Mouse (Mus musculus) neural tube, embryonic 15.5 days (tissue): ENCODE measurements around the gene Olfr721-ps1. TPM values are rescaled to one million over a fixed set of nuclear protein-coding genes. Genes with fewer than 3 reads are reported as not detected.

Experiments
- ATAC-seq: fragments of 200-750 bp; cut with Nextera tagmentation; 2 replicates; pipeline ENCODE4 v1.8.0; 2017; ENCODE audit warnings: mild to moderate bottlenecking, moderate TSS enrichment, moderate library complexity; ENCODE audit not compliant: low FRiP score
- H3K27ac ChIP-seq: fragments of 300-500 bp; sonication (generic); replicated peaks from 2 replicates; pipeline ENCODE4 v1.5.1; 2015; ENCODE audit warnings: mild to moderate bottlenecking, inconsistent platforms
- H3K27me3 ChIP-seq: fragments of 300-500 bp; sonication (generic); replicated peaks from 2 replicates; pipeline ENCODE4 v1.6.1; 2015; ENCODE audit warnings: inconsistent platforms
- H3K36me3 ChIP-seq: fragments of 300-500 bp; sonication (generic); 2 replicates; pipeline ENCODE4 v1.6.1; 2015; ENCODE audit warnings: inconsistent platforms
- H3K4me1 ChIP-seq: fragments of 300-500 bp; sonication (generic); 2 replicates; pipeline ENCODE4 v1.6.1; 2015; ENCODE audit warnings: inconsistent platforms
- H3K4me2 ChIP-seq: fragments of 300-500 bp; sonication (generic); 2 replicates; pipeline ENCODE4 v1.6.1; 2015; ENCODE audit warnings: inconsistent platforms, mild to moderate bottlenecking, moderate library complexity
- H3K4me3 ChIP-seq: fragments of 300-500 bp; sonication (generic); replicated peaks from 2 replicates; pipeline ENCODE4 v1.5.1; 2015; ENCODE audit warnings: mild to moderate bottlenecking, inconsistent platforms
- H3K9ac ChIP-seq: fragments of 300-500 bp; sonication (generic); replicated peaks from 2 replicates; pipeline ENCODE4 v1.6.1; 2015; ENCODE audit warnings: mild to moderate bottlenecking, inconsistent platforms
- H3K9me3 ChIP-seq: fragments of 300-500 bp; sonication (generic); replicated peaks from 2 replicates; pipeline ENCODE4 v1.6.1; 2016; ENCODE audit warnings: inconsistent platforms
- WGBS: fragments of 180-500 bp; shearing (Covaris S2); methylation state at CpG from one replicate; pipeline ENCODE4 v1.1.7; 2015; ENCODE audit warnings: mixed read lengths; 5-methylcytosine and 5-hydroxymethylcytosine counted together
- polyA plus RNA-seq: library from polyadenylated mRNA; unstranded; fragments of >200 nt; fragmentation: Nextera tagmentation; extraction: Ambion mirVana; gene quantifications from 2 replicates; pipeline ENCODE4 v1.2.1, GENCODE M21; 2015

The Olfr721-ps1 gene
- polyA plus RNA-seq: not detected in 2 replicates

DNA sequence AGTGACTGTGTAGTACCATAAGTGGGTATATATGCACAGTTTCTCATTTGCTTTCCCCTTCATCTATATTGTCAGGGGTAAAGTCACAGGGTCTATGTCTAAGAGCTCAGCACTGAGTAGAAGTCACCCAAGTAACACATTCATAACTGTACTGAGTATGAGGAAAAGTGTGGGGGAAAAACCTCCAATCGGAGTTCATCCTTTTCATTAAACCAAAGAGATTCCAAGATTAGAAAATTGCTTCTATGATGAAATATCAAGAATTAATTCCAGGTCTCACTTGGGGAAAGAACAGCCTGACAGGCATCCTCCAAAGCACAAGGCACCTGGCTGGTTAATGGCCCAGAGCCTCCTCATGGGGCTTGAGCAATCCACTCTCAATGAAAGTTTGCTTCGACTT lies at the start of gene Olfr721-ps1:
Olfr721-ps1 (plus strand) TSS at position 301 of the 400 bp plus-strand sequence.
- no peak for ATAC-seq
- Histone ChIP-seq H3K4me1 (no peaks in the 10 kb centered on the region), H3K36me3 (no peaks in the 10 kb centered on the region), H3K4me3 (no peak within 1 kb of the TSS), H3K4me2 (no peak within 1 kb of the TSS), H3K27me3 (no peaks in the 10 kb centered on the region), H3K9ac (no peak within 1 kb of the TSS), H3K9me3 (no peaks in the 10 kb centered on the region), H3K27ac (no peak within 1 kb of the TSS)
- WGBS: 88% methylated on average over 2 of the region's 2 CpGs

DNA sequence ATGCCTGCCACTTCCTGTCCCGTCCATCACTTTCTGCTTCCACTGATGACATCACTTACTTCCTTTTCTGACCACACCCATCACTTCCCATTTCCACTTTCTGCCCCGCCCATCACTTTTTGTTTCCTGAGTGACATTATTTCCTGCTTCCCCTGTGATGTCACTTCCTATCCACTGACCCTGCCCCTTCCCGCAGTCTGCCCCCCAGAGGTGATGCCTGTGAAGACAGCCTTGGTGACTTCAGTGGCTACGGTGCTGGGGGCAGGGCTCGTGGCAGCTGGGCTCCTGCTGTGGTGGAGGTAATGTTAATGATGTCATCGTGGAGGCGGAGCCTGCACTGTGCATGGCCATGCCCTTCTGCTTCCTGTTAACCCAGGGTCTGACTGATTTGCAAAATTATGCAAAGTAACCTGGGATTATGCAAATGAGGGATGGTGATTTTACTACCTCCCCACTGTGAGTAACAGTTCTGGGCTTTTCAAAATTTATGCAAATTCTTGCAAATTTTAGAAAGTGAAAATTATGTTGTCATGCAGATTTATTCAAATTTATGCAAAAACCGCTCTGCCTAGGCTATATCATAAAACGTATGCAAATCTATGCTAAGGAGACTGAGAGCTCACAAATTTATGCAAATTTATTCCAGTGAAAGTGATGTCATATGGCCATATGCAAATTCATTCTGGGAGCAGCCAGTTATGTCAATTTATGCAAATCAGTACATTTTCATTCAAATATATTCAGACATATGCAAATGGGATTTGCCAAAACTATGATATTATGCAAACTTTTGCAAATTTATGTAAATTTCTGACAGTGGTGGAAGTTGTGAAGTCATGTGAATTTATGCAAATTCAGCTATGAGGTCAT lies 49.1 kb upstream of the Olfr721-ps1 start:
- WGBS: 81% methylated on average over 9 of the region's 9 CpGs
- Histone ChIP-seq H3K4me2 (no peak overlapping the region), H3K9me3 (peaks cover 16% of the 10 kb centered on the region; the same call in 1 of the 2 replicates), H3K36me3 (peaks cover 5% of the 10 kb centered on the region; the same call in 1 of the 2 replicates), H3K27ac (no peak overlapping the region), H3K9ac (no peak overlapping the region), H3K4me1 (0 out of 2 replicates have a peak, but pooled peaks cover under 1% of the 10 kb centered on the region), H3K4me3 (no peak overlapping the region), H3K27me3 (no peaks in the 10 kb centered on the region)
- ATAC-seq: 0 out of 2 replicates have a peak, but pooled peaks have one; percentile 16

DNA sequence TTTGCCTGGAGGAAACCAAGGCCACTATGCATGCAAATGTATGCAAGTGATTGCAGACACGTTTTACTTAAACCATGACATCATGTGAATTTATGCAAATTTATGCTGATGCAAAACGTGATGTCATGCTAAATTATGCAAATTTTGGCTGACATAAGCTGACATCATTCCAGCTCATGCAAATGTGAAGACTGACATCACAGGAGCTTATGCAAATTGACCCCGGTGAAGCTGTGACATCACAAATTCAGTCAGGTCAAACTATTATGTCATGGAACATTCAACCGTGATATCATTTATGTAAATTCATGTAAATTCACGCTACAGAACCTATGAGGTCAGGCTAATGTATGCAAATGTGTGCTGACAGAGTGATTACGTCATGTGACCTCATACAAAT lies 48.5 kb upstream of the Olfr721-ps1 start:
- H3K27ac ChIP-seq: no peak overlapping the region
- no peak overlapping the region for H3K4me2 ChIP-seq
- H3K4me3 ChIP-seq: no peak overlapping the region
- H3K9ac ChIP-seq: no peak overlapping the region
- ATAC-seq: no peak
- H3K36me3 ChIP-seq: peaks cover 5% of the 10 kb centered on the region; the same call in 1 of the 2 replicates
- H3K27me3 ChIP-seq: no peaks in the 10 kb centered on the region
- peaks cover 16% of the 10 kb centered on the region; the same call in 1 of the 2 replicates for H3K9me3 ChIP-seq
- WGBS: 66% methylated on average over 6 of the region's 6 CpGs
- H3K4me1 ChIP-seq: no peaks in the 10 kb centered on the region

DNA sequence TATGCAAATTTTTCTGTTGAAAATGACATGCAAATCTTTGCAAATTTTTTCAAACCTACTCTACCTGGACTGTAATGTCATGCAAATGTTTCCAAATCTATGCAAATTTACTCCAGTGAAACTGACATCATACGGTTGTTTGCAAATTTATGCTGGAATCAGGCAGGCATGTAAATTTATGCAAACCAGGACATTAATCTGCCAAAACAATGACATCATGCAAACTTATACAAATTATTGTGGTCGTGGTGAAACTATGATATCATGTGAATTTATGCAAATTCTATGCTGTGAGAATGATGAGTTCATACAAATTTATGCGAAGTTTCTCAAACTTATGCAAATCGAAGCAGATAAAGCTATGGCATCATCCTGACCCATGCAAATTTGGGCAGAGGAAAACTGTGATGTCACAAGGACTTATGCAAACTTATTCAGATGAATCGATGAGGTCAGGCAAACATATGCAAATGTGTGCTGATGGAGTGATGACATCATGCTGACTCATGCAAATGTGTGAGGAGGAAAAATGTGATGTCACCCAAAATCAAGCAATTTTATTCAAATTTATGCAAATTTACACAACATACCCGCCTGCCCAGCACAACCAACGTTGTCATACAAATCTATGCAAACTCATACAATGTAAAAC lies 47.9 kb upstream of the Olfr721-ps1 start:
- H3K9me3 ChIP-seq: peaks cover 16% of the 10 kb centered on the region; the same call in 1 of the 2 replicates
- no peak overlapping the region for H3K27ac ChIP-seq
- no peak for ATAC-seq
- H3K4me1 ChIP-seq: no peaks in the 10 kb centered on the region
- H3K4me3 ChIP-seq: no peak overlapping the region
- WGBS: 79% methylated on average over 7 of the region's 7 CpGs
- H3K9ac ChIP-seq: no peak overlapping the region
- H3K36me3 ChIP-seq: peaks cover 5% of the 10 kb centered on the region; the same call in 1 of the 2 replicates
- H3K27me3 ChIP-seq: no peaks in the 10 kb centered on the region
- H3K4me2 ChIP-seq: no peak overlapping the region

DNA sequence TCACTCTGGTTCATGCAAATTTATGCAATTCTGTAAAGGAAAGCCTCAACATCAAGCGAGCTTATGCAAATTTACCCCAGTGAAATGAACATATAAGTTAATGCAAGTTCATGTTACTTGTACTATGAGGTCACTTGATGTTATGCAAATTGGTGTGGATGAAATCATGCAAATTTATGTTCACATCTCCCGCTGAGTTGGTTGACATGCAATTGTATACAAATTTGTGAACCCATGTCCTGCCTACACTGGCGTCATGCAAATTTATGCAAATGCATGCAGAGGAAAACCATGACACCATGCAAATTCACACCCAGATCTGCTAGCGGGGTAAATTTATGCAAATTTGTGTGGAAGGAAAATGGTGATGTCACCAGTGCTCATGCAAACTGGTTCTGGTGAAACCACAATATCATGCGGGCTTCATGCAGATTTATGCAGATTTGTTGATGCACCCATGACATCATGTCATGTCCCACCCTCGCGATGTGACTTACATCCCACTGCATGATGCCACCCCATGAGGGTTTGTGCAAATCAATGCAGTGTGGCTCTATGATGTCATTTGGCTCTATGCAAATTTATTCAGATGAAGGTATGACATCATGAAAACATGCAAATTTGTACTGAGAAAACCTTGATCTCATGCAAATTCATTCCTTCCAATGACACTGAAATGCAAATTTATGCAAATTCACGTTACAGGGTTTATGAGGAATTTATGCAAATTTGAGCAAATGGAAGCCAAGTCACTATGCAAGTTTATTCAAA lies 47.2 kb upstream of the Olfr721-ps1 start:
- H3K4me1 ChIP-seq: no peaks in the 10 kb centered on the region
- no peak overlapping the region for H3K4me2 ChIP-seq
- ATAC-seq: peak; percentile 19; the same call in 1 of the 2 replicates
- no peak overlapping the region for H3K4me3 ChIP-seq
- H3K27ac ChIP-seq: no peak overlapping the region
- no peak overlapping the region for H3K9ac ChIP-seq
- peaks cover 5% of the 10 kb centered on the region; the same call in 1 of the 2 replicates for H3K36me3 ChIP-seq
- peaks cover 16% of the 10 kb centered on the region; the same call in 1 of the 2 replicates for H3K9me3 ChIP-seq
- no peaks in the 10 kb centered on the region for H3K27me3 ChIP-seq
- WGBS: 56% methylated on average over 8 of the region's 8 CpGs

DNA sequence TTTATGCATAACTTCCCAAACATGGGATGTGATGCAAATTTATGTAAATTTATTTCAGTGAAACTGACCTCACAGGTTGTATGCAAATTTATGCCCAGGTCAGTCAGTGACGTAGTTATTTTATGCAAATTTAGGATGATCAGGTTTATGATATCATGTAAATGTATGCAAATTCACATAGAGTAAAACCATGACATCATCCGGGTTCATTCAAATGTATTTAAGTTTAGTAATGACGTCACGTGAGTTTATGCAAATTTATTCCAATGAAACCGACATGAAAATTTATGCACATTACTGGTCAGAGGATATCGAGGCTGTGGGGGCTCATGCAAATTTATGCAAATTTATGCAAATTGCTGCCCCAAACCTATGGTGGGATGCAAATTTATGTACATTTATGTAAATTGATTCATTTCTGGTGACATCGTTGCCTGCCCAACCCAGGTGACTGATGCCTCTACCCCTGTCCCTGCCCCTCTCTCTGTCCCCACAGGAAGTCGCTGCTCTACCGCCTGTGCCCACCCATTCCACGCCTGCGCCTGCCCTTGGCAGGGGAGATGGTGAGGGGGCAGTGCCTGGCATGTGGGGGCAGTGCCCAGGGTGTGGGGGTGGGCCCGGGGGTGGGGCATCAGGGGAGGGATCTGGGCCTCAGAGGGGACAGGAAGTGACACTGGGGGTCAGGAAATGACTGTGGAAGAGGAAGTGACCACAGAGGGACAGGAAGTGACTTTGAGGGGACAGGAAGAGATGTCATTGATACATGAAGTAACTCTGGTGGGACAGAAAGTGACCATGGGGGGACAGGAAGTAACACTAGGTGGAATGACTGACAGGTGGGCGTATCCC lies 46.4 kb upstream of the Olfr721-ps1 start:
- WGBS: 46% methylated on average over 13 of the region's 13 CpGs
- H3K4me3 ChIP-seq: no peak overlapping the region
- H3K9ac ChIP-seq: no peak overlapping the region
- no peak overlapping the region for H3K27ac ChIP-seq
- no peaks in the 10 kb centered on the region for H3K27me3 ChIP-seq
- H3K4me1 ChIP-seq: no peaks in the 10 kb centered on the region
- no peak overlapping the region for H3K4me2 ChIP-seq
- H3K36me3 ChIP-seq: peaks cover 5% of the 10 kb centered on the region; the same call in 1 of the 2 replicates
- peaks cover 9% of the 10 kb centered on the region; the same call in 1 of the 2 replicates for H3K9me3 ChIP-seq
- no peak for ATAC-seq

DNA sequence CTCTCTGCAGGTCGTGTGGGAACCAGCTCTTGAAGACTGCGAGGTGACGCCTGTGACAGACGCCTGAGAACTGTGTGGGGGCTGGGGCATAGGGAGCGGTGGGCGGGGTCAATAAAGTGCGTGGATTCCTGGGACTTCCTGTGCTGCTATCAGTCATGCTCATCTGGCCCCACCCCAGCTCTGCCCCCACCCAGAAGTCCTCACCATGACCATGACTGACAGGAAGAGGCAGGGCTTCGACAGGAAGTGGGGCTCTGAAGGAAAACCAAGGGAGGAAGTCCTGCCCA lies 45.8 kb upstream of the Olfr721-ps1 start:
- H3K27ac ChIP-seq: no peak overlapping the region
- 94% methylated on average over 8 of the region's 8 CpGs for WGBS
- peaks cover 4% of the 10 kb centered on the region; the same call in 1 of the 2 replicates for H3K9me3 ChIP-seq
- H3K4me1 ChIP-seq: no peaks in the 10 kb centered on the region
- H3K36me3 ChIP-seq: peaks cover under 1% of the 10 kb centered on the region; the same call in 1 of the 2 replicates
- H3K4me2 ChIP-seq: no peak overlapping the region
- no peak overlapping the region for H3K4me3 ChIP-seq
- H3K27me3 ChIP-seq: no peaks in the 10 kb centered on the region
- ATAC-seq: no peak
- no peak overlapping the region for H3K9ac ChIP-seq

DNA sequence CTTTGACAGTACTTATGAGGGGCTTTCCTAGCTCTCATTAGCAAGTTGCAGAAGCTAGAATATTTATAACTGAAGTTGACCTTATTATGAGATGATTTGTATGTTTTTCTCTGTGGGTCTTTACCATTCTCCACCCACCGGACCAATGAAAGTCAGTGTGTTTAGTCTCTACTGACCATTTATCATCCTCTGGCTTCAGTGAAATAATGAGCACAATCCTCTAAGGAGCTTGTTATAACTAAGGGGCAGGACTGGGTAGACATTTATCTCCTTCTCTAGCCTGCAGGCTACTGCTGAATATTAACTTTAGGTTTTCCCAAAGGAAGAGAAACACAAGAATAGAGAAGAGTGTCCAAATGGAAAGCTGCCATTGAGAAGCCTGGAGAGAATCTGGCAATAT lies 5.6 kb upstream of the Olfr721-ps1 start:
- H3K4me2 ChIP-seq: no peak overlapping the region
- H3K36me3 ChIP-seq: no peaks in the 10 kb centered on the region
- ATAC-seq: no peak
- no peak overlapping the region for H3K9ac ChIP-seq
- WGBS: 66% methylated on average over 1 of the region's 1 CpGs
- H3K27me3 ChIP-seq: no peaks in the 10 kb centered on the region
- H3K27ac ChIP-seq: no peak overlapping the region
- H3K4me3 ChIP-seq: no peak overlapping the region
- no peaks in the 10 kb centered on the region for H3K4me1 ChIP-seq
- no peaks in the 10 kb centered on the region for H3K9me3 ChIP-seq

DNA sequence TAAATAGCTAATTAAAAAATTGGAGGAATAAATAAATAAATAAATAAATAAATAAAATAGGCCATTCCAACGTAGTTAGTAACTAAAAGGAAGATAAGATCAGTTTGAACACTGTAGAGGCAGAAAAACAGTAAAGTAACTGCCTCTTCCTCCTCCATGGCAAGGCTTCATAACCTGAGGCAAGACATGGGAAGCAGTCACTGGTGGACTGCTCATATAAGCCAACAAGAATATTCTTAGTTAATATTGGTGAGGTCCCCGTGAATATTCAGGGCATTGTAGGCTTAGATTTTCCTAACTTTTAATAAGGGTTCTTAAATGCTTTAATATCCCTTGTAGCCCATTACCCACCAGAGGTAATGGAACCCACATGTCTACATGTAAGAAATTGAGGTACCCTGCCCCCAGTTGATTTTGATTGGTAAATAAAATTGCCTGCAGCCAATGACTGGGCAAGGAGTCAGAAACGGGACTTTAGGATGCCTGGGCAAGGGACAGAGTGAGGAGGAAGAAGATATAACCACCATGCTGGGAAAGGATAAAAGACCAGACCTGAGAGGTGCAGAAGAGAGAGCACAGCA lies 35.1 kb downstream of the Olfr721-ps1 start:
- ATAC-seq: no peak
- H3K27me3 ChIP-seq: no peaks in the 10 kb centered on the region
- H3K9me3 ChIP-seq: no peaks in the 10 kb centered on the region
- 81% methylated on average over 3 of the region's 3 CpGs for WGBS
- no peaks in the 10 kb centered on the region for H3K4me1 ChIP-seq
- no peak overlapping the region for H3K9ac ChIP-seq
- no peaks in the 10 kb centered on the region for H3K36me3 ChIP-seq
- no peak overlapping the region for H3K4me3 ChIP-seq
- no peak overlapping the region for H3K4me2 ChIP-seq
- no peak overlapping the region for H3K27ac ChIP-seq
